Mouse (Mus musculus) neural tube, embryonic 13.5 days (tissue): ENCODE measurements around the gene Abhd16a. TPM values are rescaled to one million over a fixed set of nuclear protein-coding genes. Genes with fewer than 3 reads are reported as not detected.

Experiments used
- ATAC-seq: fragments of 200-750 bp; cut with Nextera tagmentation; 2 replicates; pipeline ENCODE4 v1.8.0; 2017; ENCODE audit warnings: low read depth, mild to moderate bottlenecking, moderate TSS enrichment, moderate library complexity
- H3K27ac ChIP-seq: fragments of 300-500 bp; sonication (generic); replicated peaks from 2 replicates; pipeline ENCODE4 v1.5.1; 2015; ENCODE audit warnings: moderate library complexity, mild to moderate bottlenecking, inconsistent platforms
- H3K27me3 ChIP-seq: fragments of 300-500 bp; sonication (generic); 2 replicates; pipeline ENCODE4 v1.6.1; 2015; ENCODE audit warnings: mild to moderate bottlenecking, inconsistent platforms
- H3K36me3 ChIP-seq: fragments of 300-500 bp; sonication (generic); 2 replicates; pipeline ENCODE4 v1.6.1; 2015; ENCODE audit warnings: mild to moderate bottlenecking, inconsistent platforms
- H3K4me1 ChIP-seq: fragments of 300-500 bp; sonication (generic); replicated peaks from 2 replicates; pipeline ENCODE4 v1.6.1; 2015; ENCODE audit warnings: inconsistent platforms
- H3K4me2 ChIP-seq: fragments of 300-500 bp; sonication (generic); 2 replicates; pipeline ENCODE4 v1.6.1; 2015; ENCODE audit warnings: inconsistent platforms, mild to moderate bottlenecking, moderate library complexity
- H3K4me3 ChIP-seq: fragments of 300-500 bp; sonication (generic); 2 replicates; pipeline ENCODE4 v1.5.1; 2015; ENCODE audit warnings: mild to moderate bottlenecking, inconsistent platforms
- H3K9ac ChIP-seq: fragments of 300-500 bp; sonication (generic); 2 replicates; pipeline ENCODE4 v1.6.1; 2015; ENCODE audit warnings: moderate library complexity, mild to moderate bottlenecking, inconsistent platforms
- H3K9me3 ChIP-seq: fragments of 300-500 bp; sonication (generic); 2 replicates; pipeline ENCODE4 v1.6.1; 2016; ENCODE audit warnings: inconsistent platforms
- WGBS: fragments of 180-500 bp; shearing (Covaris S2); methylation state at CpG from one replicate; pipeline ENCODE4 v1.1.7; 2015; 5-methylcytosine and 5-hydroxymethylcytosine counted together
- polyA plus RNA-seq: library from polyadenylated mRNA; unstranded; fragments of >200 nt; fragmentation: Nextera tagmentation; extraction: Ambion mirVana; gene quantifications from 2 replicates; pipeline ENCODE4 v1.2.1, GENCODE M21; 2015

Abhd16a gene
- polyA plus RNA-seq, 1 experiment from 2014 or later: 104 TPM

GRCm38 (mm10) chr17:35096597-35096996, 7.5 kb downstream of the Abhd16a start:
- peaks cover 96% of the 10 kb centered on the region for H3K36me3 ChIP-seq

GRCm38 (mm10) chr17:35097164-35097655, 8.1 kb downstream of the Abhd16a start:
- H3K4me1 ChIP-seq: no peaks in the 10 kb centered on the region
- WGBS: 87% methylated on average over 12 of the region's 12 CpGs
- no peak overlapping the region for H3K4me2 ChIP-seq
- H3K9ac ChIP-seq: no peak overlapping the region
- H3K9me3 ChIP-seq: no peaks in the 10 kb centered on the region
- H3K27ac ChIP-seq: no peak overlapping the region
- H3K27me3 ChIP-seq: no peaks in the 10 kb centered on the region
- H3K4me3 ChIP-seq: no peak overlapping the region
- H3K36me3 ChIP-seq: peaks cover 99% of the 10 kb centered on the region
- no peak for ATAC-seq

More at GRCm38 (mm10) chr17:35096597-35096996, 7.5 kb downstream of the Abhd16a start:
- Histone ChIP-seq H3K4me3 (no peak overlapping the region), H3K27ac (no peak overlapping the region), H3K9me3 (no peaks in the 10 kb centered on the region), H3K27me3 (no peaks in the 10 kb centered on the region), H3K4me2 (no peak overlapping the region), H3K4me1 (no peaks in the 10 kb centered on the region), H3K9ac (no peak overlapping the region)
- 86% methylated on average over 12 of the region's 12 CpGs for WGBS
- no peak for ATAC-seq

GRCm38 (mm10) chr17:35100196-35100765, 11.2 kb downstream of the Abhd16a start:
- no peak overlapping the region for H3K27ac ChIP-seq
- ATAC-seq: no peak
- no peaks in the 10 kb centered on the region for H3K9me3 ChIP-seq
- peaks cover 91% of the 10 kb centered on the region for H3K36me3 ChIP-seq
- 79% methylated on average over 10 of the region's 10 CpGs for WGBS
- H3K27me3 ChIP-seq: no peaks in the 10 kb centered on the region
- no peak overlapping the region for H3K4me3 ChIP-seq
- no peak overlapping the region for H3K9ac ChIP-seq
- no peak overlapping the region for H3K4me2 ChIP-seq
- no peaks in the 10 kb centered on the region for H3K4me1 ChIP-seq

GRCm38 (mm10) chr17:35101161-35101560, 12.1 kb downstream of the Abhd16a start:
- WGBS: 95% methylated on average over 11 of the region's 11 CpGs
- peaks cover 7% of the 10 kb centered on the region; the same call in 1 of the 2 replicates for H3K4me1 ChIP-seq
- no peak overlapping the region for H3K4me2 ChIP-seq
- no peak overlapping the region for H3K27ac ChIP-seq
- no peak overlapping the region for H3K4me3 ChIP-seq
- H3K9me3 ChIP-seq: no peaks in the 10 kb centered on the region
- no peak for ATAC-seq
- peaks cover 84% of the 10 kb centered on the region for H3K36me3 ChIP-seq
- H3K9ac ChIP-seq: no peak overlapping the region
- H3K27me3 ChIP-seq: no peaks in the 10 kb centered on the region

- H3K27me3 ChIP-seq: no peaks in the 10 kb centered on the region
- no peak overlapping the region for H3K4me2 ChIP-seq
- H3K9me3 ChIP-seq: no peaks in the 10 kb centered on the region
- 79% methylated on average over 8 of the region's 8 CpGs for WGBS
- peaks cover 8% of the 10 kb centered on the region; the same call in 1 of the 2 replicates for H3K4me1 ChIP-seq
- H3K9ac ChIP-seq: no peak overlapping the region
- H3K4me3 ChIP-seq: no peak overlapping the region
- peaks cover 72% of the 10 kb centered on the region for H3K36me3 ChIP-seq
- H3K27ac ChIP-seq: no peak overlapping the region
- no peak for ATAC-seq
These were observed 13.2 kb downstream of the Abhd16a start for GRCm38 (mm10) chr17:35102299-35102698.

GRCm38 (mm10) chr17:35103221-35103690, 14.2 kb downstream of the Abhd16a start:
- Histone ChIP-seq H3K4me1 (peaks cover 8% of the 10 kb centered on the region; the same call in 1 of the 2 replicates), H3K9me3 (no peaks in the 10 kb centered on the region), H3K36me3 (peaks cover 63% of the 10 kb centered on the region), H3K4me3 (no peak overlapping the region), H3K4me2 (no peak overlapping the region), H3K27ac (no peak overlapping the region), H3K27me3 (no peaks in the 10 kb centered on the region), H3K9ac (no peak overlapping the region)
- ATAC-seq: no peak
- WGBS: 76% methylated on average over 6 of the region's 6 CpGs

- Histone ChIP-seq H3K9ac (no peak overlapping the region), H3K4me1 (peaks cover 8% of the 10 kb centered on the region; the same call in 1 of the 2 replicates), H3K36me3 (peaks cover 54% of the 10 kb centered on the region), H3K4me3 (no peak overlapping the region), H3K4me2 (no peak overlapping the region), H3K27me3 (no peaks in the 10 kb centered on the region), H3K9me3 (no peaks in the 10 kb centered on the region), H3K27ac (no peak overlapping the region)
- no peak for ATAC-seq
- 90% methylated on average over 7 of the region's 7 CpGs for WGBS
These were observed 15.0 kb downstream of the Abhd16a start for GRCm38 (mm10) chr17:35104079-35104478.

GRCm38 (mm10) chr17:35104754-35105153, 15.7 kb downstream of the Abhd16a start:
- H3K9ac ChIP-seq: 0 out of 2 replicates have a peak overlapping the region, but pooled peaks have one; percentile 22
- no peaks in the 10 kb centered on the region for H3K27me3 ChIP-seq
- H3K27ac ChIP-seq: no peak overlapping the region
- peaks cover 8% of the 10 kb centered on the region; the same call in 1 of the 2 replicates for H3K4me1 ChIP-seq
- H3K36me3 ChIP-seq: peaks cover 48% of the 10 kb centered on the region
- WGBS: 77% methylated on average over 6 of the region's 6 CpGs
- H3K9me3 ChIP-seq: no peaks in the 10 kb centered on the region
- no peak for ATAC-seq
- H3K4me3 ChIP-seq: no peak overlapping the region
- H3K4me2 ChIP-seq: no peak overlapping the region

- Histone ChIP-seq H3K9me3 (no peaks in the 10 kb centered on the region), H3K27ac (no peak overlapping the region), H3K4me3 (no peak overlapping the region), H3K4me2 (peak overlapping the region; percentile 35), H3K27me3 (no peaks in the 10 kb centered on the region), H3K4me1 (peaks cover 8% of the 10 kb centered on the region; the same call in 1 of the 2 replicates), H3K9ac (peak overlapping the region; percentile 52; the same call in 1 of the 2 replicates), H3K36me3 (peaks cover 36% of the 10 kb centered on the region)
- ATAC-seq: no peak
- 31% methylated on average over 13 of the region's 13 CpGs for WGBS
These were observed 16.8 kb downstream of the Abhd16a start for GRCm38 (mm10) chr17:35105740-35106389.

GRCm38 (mm10) chr17:35106522-35106921, 17.5 kb downstream of the Abhd16a start:
- H3K36me3 ChIP-seq: peaks cover 30% of the 10 kb centered on the region
- H3K27me3 ChIP-seq: no peaks in the 10 kb centered on the region
- no peak for ATAC-seq
- H3K27ac ChIP-seq: no peak overlapping the region
- no peak overlapping the region for H3K4me2 ChIP-seq
- WGBS: 75% methylated on average over 3 of the region's 3 CpGs
- H3K4me1 ChIP-seq: peaks cover 8% of the 10 kb centered on the region; the same call in 1 of the 2 replicates
- no peaks in the 10 kb centered on the region for H3K9me3 ChIP-seq
- no peak overlapping the region for H3K9ac ChIP-seq
- H3K4me3 ChIP-seq: no peak overlapping the region

- no peaks in the 10 kb centered on the region for H3K9me3 ChIP-seq
- no peak within 1 kb of the TSS for H3K27ac ChIP-seq
- H3K4me1 ChIP-seq: peaks cover 8% of the 10 kb centered on the region; the same call in 1 of the 2 replicates
- WGBS: 78% methylated on average over 6 of the region's 6 CpGs
- no peak within 1 kb of the TSS for H3K4me2 ChIP-seq
- H3K4me3 ChIP-seq: no peak within 1 kb of the TSS
- H3K9ac ChIP-seq: no peak within 1 kb of the TSS
- H3K36me3 ChIP-seq: peaks cover 14% of the 10 kb centered on the region
- H3K27me3 ChIP-seq: no peaks in the 10 kb centered on the region
- ATAC-seq: no peak
These were observed 19.0 kb downstream of the Abhd16a start, which contains the start of gene Ly6g5c for GRCm38 (mm10) chr17:35108097-35108496. Ly6g5c (plus strand) TSS chr17:35108279.

- peaks cover 29% of the 10 kb centered on the region for H3K36me3 ChIP-seq
- H3K27ac ChIP-seq: no peak overlapping the region
- 66% methylated on average over 9 of the region's 9 CpGs for WGBS
- no peaks in the 10 kb centered on the region for H3K9me3 ChIP-seq
- H3K9ac ChIP-seq: no peak overlapping the region
- H3K27me3 ChIP-seq: no peaks in the 10 kb centered on the region
- H3K4me2 ChIP-seq: no peak overlapping the region
- no peak for ATAC-seq
- H3K4me3 ChIP-seq: no peak overlapping the region
- H3K4me1 ChIP-seq: no peaks in the 10 kb centered on the region
These were observed 22.7 kb downstream of the Abhd16a start for GRCm38 (mm10) chr17:35111774-35112173.
